Mouse (Mus musculus) forebrain, embryonic 14.5 days (tissue): ENCODE data around the gene Mllt1. TPM values are rescaled to one million over a fixed set of nuclear protein-coding genes. Genes with fewer than 3 reads are reported as not detected.

ENCODE experiments used
- ATAC-seq: fragments of 200-750 bp; cut with Nextera tagmentation; 2 replicates; pipeline ENCODE4 v1.8.0; 2017; ENCODE audit warnings: mild to moderate bottlenecking, moderate library complexity
- DNase-seq: peaks from one replicate; pipeline ENCODE4 v3.0.0-alpha.2; 2015; ENCODE audit warnings: low spot score
- H3K27ac ChIP-seq: fragments of 300-500 bp; sonication (generic); 2 replicates; pipeline ENCODE4 v1.5.1; 2014; ENCODE audit warnings: low read depth, mild to moderate bottlenecking, control low read depth, low read length, moderate library complexity
- H3K27me3 ChIP-seq: fragments of 300-500 bp; sonication (generic); replicated peaks from 2 replicates; pipeline ENCODE4 v1.6.1; 2014; ENCODE audit warnings: low read length, control low read depth, mixed read lengths; ENCODE audit not compliant: control insufficient read depth, insufficient read depth
- H3K36me3 ChIP-seq: fragments of 300-500 bp; sonication (generic); 2 replicates; pipeline ENCODE4 v1.6.1; 2014; ENCODE audit warnings: low read length, control low read depth; ENCODE audit not compliant: control insufficient read depth, insufficient read depth
- H3K4me1 ChIP-seq: fragments of 300-500 bp; sonication (generic); 2 replicates; pipeline ENCODE4 v1.6.1; 2014; ENCODE audit warnings: antibody characterized with exemption, low read length, control low read depth; ENCODE audit not compliant: control insufficient read depth, insufficient read depth
- H3K4me2 ChIP-seq: fragments of 300-500 bp; sonication (generic); 2 replicates; pipeline ENCODE4 v1.6.1; 2014; ENCODE audit warnings: mild to moderate bottlenecking, control low read depth, low read length
- H3K4me3 ChIP-seq: fragments of 300-500 bp; sonication (generic); 2 replicates; pipeline ENCODE4 v1.5.1; 2014; ENCODE audit warnings: low read depth, low read length, control low read depth
- H3K9ac ChIP-seq: fragments of 300-500 bp; sonication (generic); 2 replicates; pipeline ENCODE4 v1.6.1; 2014; ENCODE audit warnings: mild to moderate bottlenecking, low read length, control low read depth, moderate library complexity
- H3K9me3 ChIP-seq: fragments of 300-500 bp; sonication (generic); replicated peaks from 2 replicates; pipeline ENCODE4 v1.6.1; 2016; ENCODE audit warnings: low read length, control low read depth, mixed read lengths; ENCODE audit not compliant: control insufficient read depth
- WGBS: fragments of 180-500 bp; shearing (Covaris S2); extraction: QIAGEN DNeasy Blood & Tissue Kit; methylation state at CpG from one replicate; pipeline ENCODE4 v1.1.7; 2014; 5-methylcytosine and 5-hydroxymethylcytosine counted together
- polyA plus RNA-seq: library from polyadenylated mRNA; unstranded; fragments of >200 nt; fragmentation: Nextera tagmentation; extraction: Ambion mirVana; gene quantifications from 2 replicates; pipeline ENCODE4 v1.2.1, GENCODE M21; 2014

The Mllt1 gene
- polyA plus RNA-seq, 1 experiment from 2014 or later: 45.6 TPM

- DNase-seq (no peak), ATAC-seq (no peak)
- no peaks in the 10 kb centered on the region for H3K27me3 ChIP-seq
- H3K4me2 ChIP-seq: no peak overlapping the region
- no peaks in the 10 kb centered on the region for H3K9me3 ChIP-seq
- H3K4me3 ChIP-seq: no peak overlapping the region
- H3K27ac ChIP-seq: no peak overlapping the region
- 74% methylated on average over 1 of the region's 1 CpGs for WGBS
- H3K9ac ChIP-seq: no peak overlapping the region
- no peaks in the 10 kb centered on the region for H3K36me3 ChIP-seq
- H3K4me1 ChIP-seq: no peaks in the 10 kb centered on the region
These were observed 17.4 kb upstream of the Mllt1 start for GRCm38 (mm10) chr17:56952639-56953038.

- Histone ChIP-seq H3K27me3 (no peaks in the 10 kb centered on the region), H3K4me1 (no peaks in the 10 kb centered on the region), H3K4me2 (no peak overlapping the region), H3K9ac (no peak overlapping the region), H3K9me3 (no peaks in the 10 kb centered on the region), H3K36me3 (no peaks in the 10 kb centered on the region), H3K4me3 (no peak overlapping the region), H3K27ac (no peak overlapping the region)
- WGBS: 12% methylated on average over 3 of the region's 3 CpGs
- peak; percentile 49 for DNase-seq
- ATAC-seq: no peak
These were observed 15.7 kb upstream of the Mllt1 start for GRCm38 (mm10) chr17:56950915-56951314.

GRCm38 (mm10) chr17:56938751-56939150, 3.5 kb upstream of the Mllt1 start:
- Histone ChIP-seq H3K9me3 (no peaks in the 10 kb centered on the region), H3K27me3 (no peaks in the 10 kb centered on the region), H3K36me3 (no peaks in the 10 kb centered on the region), H3K4me2 (no peak overlapping the region), H3K27ac (no peak overlapping the region), H3K9ac (no peak overlapping the region), H3K4me3 (no peak overlapping the region), H3K4me1 (peaks cover 8% of the 10 kb centered on the region)
- DNase-seq (no peak), ATAC-seq (no peak)
- WGBS: 79% methylated on average over 4 of the region's 4 CpGs

GRCm38 (mm10) chr17:56936731-56937130, 1.5 kb upstream of the Mllt1 start:
- no peak overlapping the region for H3K27ac ChIP-seq
- WGBS: 95% methylated on average over 7 of the region's 7 CpGs
- no peak for DNase-seq
- H3K27me3 ChIP-seq: no peaks in the 10 kb centered on the region
- no peak overlapping the region for H3K4me2 ChIP-seq
- H3K4me1 ChIP-seq: peaks cover 19% of the 10 kb centered on the region
- H3K9ac ChIP-seq: no peak overlapping the region
- no peak overlapping the region for H3K4me3 ChIP-seq
- H3K36me3 ChIP-seq: no peaks in the 10 kb centered on the region
- no peak for ATAC-seq
- no peaks in the 10 kb centered on the region for H3K9me3 ChIP-seq

- 2% methylated on average over 37 of the region's 45 CpGs for WGBS
- Histone ChIP-seq H3K4me2 (peak overlapping the region; percentile 73), H3K27ac (peak overlapping the region; percentile 77), H3K4me1 (peaks cover 19% of the 10 kb centered on the region), H3K4me3 (peak overlapping the region; percentile 93), H3K27me3 (no peaks in the 10 kb centered on the region), H3K9me3 (no peaks in the 10 kb centered on the region), H3K36me3 (no peaks in the 10 kb centered on the region), H3K9ac (peak overlapping the region; percentile 98)
- DNase-seq (peak; percentile 29), ATAC-seq (peak; percentile 36)
These were observed 477 bp downstream of the Mllt1 start for GRCm38 (mm10) chr17:56934545-56935330.

GRCm38 (mm10) chr17:56933395-56933794, 1.8 kb downstream of the Mllt1 start:
- no peak overlapping the region for H3K27ac ChIP-seq
- H3K9ac ChIP-seq: peak overlapping the region; percentile 98; the same call in 1 of the 2 replicates
- peak overlapping the region; percentile 73 for H3K4me2 ChIP-seq
- whole genome bisulfite sequencing: 85% methylated on average over 2 of the region's 2 CpGs
- ATAC-seq (no peak), DNase-seq (no peak)
- no peaks in the 10 kb centered on the region for H3K36me3 ChIP-seq
- H3K4me3 ChIP-seq: no peak overlapping the region
- no peaks in the 10 kb centered on the region for H3K27me3 ChIP-seq
- H3K4me1 ChIP-seq: peaks cover 19% of the 10 kb centered on the region
- no peaks in the 10 kb centered on the region for H3K9me3 ChIP-seq

GRCm38 (mm10) chr17:56930026-56930425, 5.2 kb downstream of the Mllt1 start:
- H3K9me3 ChIP-seq: no peaks in the 10 kb centered on the region
- no peak overlapping the region for H3K4me2 ChIP-seq
- H3K36me3 ChIP-seq: peaks cover 13% of the 10 kb centered on the region
- peaks cover 19% of the 10 kb centered on the region for H3K4me1 ChIP-seq
- no peak overlapping the region for H3K4me3 ChIP-seq
- no peak overlapping the region for H3K27ac ChIP-seq
- ATAC-seq: no peak
- 93% methylated on average over 8 of the region's 8 CpGs for WGBS
- no peaks in the 10 kb centered on the region for H3K27me3 ChIP-seq
- no peak overlapping the region for H3K9ac ChIP-seq
- no peak for DNase-seq

GRCm38 (mm10) chr17:56929530-56929929, 5.7 kb downstream of the Mllt1 start:
- Histone ChIP-seq H3K27ac (no peak overlapping the region), H3K27me3 (no peaks in the 10 kb centered on the region), H3K4me2 (no peak overlapping the region), H3K9me3 (no peaks in the 10 kb centered on the region), H3K4me1 (peaks cover 19% of the 10 kb centered on the region), H3K4me3 (no peak overlapping the region), H3K36me3 (peaks cover 18% of the 10 kb centered on the region), H3K9ac (no peak overlapping the region)
- 81% methylated on average over 1 of the region's 1 CpGs for WGBS
- no peak for ATAC-seq
- no peak for DNase-seq

- DNase-seq: no peak
- Histone ChIP-seq H3K9me3 (no peaks in the 10 kb centered on the region), H3K27me3 (no peaks in the 10 kb centered on the region), H3K4me3 (no peak overlapping the region), H3K4me2 (no peak overlapping the region), H3K27ac (no peak overlapping the region), H3K9ac (no peak overlapping the region), H3K36me3 (peaks cover 20% of the 10 kb centered on the region), H3K4me1 (peaks cover 15% of the 10 kb centered on the region)
- no peak for ATAC-seq
These were observed 6.1 kb downstream of the Mllt1 start for GRCm38 (mm10) chr17:56929101-56929500.
